Mouse (Mus musculus): Measurements from ENCODE around the gene Pkp4.

The Pkp4 gene

DNA sequence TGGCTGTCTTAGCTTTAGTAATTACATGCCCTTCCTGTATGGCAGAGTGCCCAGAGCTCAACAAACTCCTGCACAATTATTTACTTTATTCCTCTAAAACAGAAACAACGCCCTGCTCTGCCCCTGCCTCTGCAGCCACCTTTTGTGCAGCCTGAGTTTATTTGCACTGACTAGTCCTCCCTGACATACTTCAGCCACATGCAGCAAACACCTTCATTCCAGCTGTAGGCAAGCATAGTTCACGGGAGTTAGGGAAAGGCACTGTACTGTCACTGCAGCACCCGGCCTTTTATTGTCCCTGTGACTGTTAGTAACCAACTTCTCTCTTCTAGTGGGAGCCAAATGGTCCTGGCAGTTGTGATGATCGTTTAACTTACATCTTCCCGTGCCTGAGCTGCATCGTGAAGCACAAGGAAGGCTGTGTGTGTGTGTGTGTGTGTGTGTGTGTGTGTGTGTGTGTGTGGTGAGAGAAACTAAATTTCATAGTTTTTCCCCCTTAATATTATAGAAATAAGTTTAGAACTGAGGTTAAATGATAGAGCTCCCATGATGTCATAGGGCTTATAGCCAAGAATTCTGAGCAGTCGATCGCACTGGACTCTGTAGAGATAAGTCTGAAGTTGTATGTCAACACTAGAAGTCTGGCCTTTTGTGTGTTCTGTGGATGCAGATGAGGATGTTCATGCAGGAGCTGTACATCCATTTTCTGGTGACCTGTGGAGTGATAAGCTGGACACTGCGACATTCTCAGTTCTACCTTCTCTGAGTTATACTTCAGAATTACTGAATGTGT lies 59.5 kb downstream of the Pkp4 start:
- DNase-seq: no peak

DNA sequence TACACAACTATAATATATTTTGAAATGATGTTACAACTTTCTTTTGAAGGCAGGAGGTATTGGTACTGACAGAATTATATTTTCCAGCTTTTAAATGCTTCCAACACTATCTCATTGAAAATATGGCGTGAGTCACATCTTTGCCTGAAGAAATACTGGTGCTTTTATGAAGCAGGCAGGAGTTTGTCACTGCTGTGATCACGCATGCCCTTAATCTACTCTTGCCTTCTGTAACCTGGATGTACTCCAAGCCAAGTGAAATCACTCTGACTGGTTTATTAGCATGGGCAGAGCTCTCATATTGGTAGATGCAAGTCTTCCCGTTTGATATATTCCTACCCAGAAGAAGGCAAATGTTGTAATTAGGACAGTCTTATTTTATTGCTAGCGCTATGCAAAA lies 65.7 kb downstream of the Pkp4 start:
- DNase-seq: no peak

- no peak for DNase-seq
These were observed 66.4 kb downstream of the Pkp4 start for GRCm38 (mm10) chr2:59227011-59227410.

GRCm38 (mm10) chr2:59227508-59228263 lies 67.0 kb downstream of the Pkp4 start:
- DNase-seq: no peak

DNA sequence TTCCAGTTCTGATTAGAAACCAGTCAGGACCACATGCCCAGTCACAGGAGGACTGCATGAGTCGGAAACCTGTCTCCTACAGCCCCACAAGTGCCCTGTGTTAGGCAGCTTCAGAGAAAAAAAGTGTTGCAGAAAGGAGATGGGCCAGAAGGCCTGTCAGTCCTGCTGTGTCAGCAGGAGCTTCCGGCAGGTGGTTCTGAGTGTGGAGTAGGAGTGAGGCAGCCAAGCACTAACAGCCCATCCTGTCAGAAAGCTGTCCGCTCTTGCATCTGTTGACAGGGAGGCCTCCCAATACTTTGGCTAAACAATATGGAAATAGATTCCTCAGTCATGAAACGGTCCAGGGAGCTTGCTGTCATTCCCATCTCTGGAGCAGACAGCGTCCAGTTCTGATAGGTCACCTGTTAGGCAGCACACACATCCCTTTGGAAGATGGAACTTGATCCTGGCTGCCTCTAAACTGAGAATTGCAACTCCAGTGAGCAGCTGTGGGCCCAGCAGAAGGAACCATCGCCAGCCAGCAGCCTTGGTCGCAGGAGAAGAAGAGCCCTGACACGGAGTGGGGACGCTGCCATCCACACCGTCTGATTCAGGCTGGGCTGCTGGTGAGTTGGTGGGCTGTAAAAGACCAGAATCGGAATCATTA lies 68.7 kb downstream of the Pkp4 start:
- DNase-seq: no peak

GRCm38 (mm10) chr2:59230656-59231055 lies 70.0 kb downstream of the Pkp4 start:
- DNase-seq: no peak

GRCm38 (mm10) chr2:59231514-59231913 lies 70.9 kb downstream of the Pkp4 start:
- DNase-seq: no peak

- no peak for DNase-seq
These were observed 72.8 kb downstream of the Pkp4 start for GRCm38 (mm10) chr2:59233294-59233923.

GRCm38 (mm10) chr2:59233936-59234335 lies 73.3 kb downstream of the Pkp4 start:
- no peak for DNase-seq

GRCm38 (mm10) chr2:59234537-59234936 lies 73.9 kb downstream of the Pkp4 start:
- no peak for DNase-seq

DNA sequence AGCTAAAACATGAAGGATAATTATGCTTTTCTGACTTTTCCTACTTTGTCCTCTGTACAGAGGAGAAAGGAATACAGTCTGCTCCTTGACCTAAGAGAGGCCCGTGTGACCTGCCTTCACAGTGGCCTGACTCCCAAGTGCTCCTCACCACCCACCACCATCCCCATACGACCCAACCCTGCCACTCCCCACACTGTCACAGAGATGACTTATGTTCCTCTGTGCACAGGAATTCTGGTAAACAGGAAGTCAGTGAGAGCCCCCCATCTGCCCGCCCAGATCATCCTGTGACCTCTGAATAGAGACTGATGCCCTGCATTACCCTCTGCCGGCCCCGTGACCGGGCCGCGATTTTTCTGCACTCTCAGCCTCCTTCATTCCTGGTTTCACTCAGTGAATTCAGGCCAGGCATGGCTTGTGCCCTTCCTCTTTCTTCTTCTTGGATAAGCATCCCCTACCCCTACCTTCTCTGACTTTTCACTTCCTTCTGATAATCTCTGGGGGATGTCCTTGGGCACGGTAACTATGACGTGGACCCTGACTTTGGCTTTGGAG lies 79.3 kb downstream of the Pkp4 start:
- no peak for DNase-seq

- no peak for DNase-seq
These were observed 81.5 kb downstream of the Pkp4 start for GRCm38 (mm10) chr2:59242117-59242516.

DNA sequence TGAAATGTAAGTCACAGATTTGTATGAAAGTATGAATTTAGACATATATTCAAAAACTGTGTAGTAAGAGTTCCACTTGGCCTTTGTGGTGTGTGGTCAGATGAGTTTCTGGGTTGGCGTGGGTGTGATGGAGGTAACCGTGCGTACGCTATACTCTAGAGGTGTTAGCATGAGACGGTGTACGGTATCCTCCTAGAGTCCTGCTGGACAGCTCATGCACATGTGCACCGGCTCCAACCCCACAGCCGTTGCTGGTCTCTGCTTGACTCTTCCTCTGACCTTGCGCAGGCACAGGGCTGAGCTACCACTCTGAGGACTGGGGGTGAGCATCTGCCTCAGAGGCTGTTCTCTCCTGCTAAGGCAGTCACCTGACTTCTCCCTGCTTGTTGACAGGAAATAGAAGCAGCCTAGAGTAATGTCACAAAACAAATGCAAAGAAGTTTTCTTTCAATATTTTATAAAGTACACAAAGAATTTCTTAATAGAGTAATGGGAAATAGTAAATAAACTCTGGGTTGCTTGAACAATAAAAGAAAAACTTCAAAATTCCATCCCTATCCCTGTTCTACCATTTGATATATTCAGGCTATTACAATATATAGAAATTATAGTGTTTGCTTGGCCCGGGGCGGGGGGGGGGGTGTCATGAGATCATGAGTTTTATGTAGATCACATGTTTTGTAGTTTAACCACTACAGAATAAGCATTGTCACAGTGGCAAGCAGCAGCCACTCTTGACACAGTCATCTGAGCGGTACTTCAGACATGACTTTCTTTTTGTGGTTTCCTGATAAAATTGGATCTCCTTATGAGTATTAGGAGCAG lies 83.8 kb downstream of the Pkp4 start:
- DNase-seq: no peak

DNA sequence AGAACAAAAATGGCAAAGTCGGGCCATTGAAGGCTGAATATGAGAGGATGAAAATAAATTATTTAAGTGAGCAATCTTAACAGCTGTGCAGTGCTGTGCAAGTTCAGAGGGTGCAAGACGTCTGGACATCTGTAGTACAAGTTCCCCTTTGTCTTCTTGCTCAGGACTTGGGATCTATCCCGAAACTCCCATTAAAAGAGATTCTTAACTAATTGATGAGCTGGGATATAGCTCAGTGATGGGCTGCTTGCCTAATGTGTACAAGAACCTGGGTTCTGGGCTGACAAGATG lies 84.4 kb downstream of the Pkp4 start:
- DNase-seq: no peak

DNA sequence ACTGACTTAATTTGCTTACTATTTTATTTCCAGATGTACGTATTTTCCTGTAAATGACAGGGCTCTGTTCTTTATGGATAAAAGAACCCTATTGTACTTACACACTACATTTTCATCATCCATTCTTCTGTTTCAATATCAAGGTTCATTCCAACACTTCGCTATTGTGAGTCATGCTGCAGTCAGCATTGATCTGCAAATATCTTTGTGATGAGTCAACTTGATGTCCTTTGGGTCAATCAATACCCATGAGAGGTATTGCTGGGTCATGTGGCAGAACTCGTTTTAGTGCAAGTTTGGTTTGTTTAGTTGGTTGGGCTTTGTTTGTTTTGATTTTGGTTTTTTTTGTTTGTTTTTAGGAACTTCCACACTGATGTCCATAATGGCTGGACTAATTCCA lies 88.2 kb downstream of the Pkp4 start:
- DNase-seq: no peak

DNA sequence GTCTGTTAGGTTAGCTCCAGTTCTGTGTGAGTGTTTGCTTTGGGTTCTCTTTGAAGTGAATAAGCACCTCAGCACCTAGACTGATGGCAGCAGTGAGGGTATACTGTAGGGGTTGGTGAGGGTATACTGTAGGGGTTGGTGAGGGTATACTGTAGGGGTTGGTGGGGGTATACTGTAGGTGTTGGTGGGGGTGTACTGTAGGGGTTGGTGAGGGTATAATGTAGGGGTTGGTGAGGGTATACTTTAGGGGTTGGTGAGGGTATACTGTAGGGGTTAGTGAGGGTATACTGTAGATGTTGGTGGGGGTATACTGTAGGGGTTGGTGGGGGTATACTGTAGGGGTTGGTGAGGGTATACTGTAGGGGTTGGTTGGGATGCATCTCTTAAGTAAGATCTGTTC lies 92.2 kb downstream of the Pkp4 start:
- no peak for DNase-seq

GRCm38 (mm10) chr2:59253435-59253834 lies 92.8 kb downstream of the Pkp4 start:
- DNase-seq: no peak

- peak; percentile 36 for DNase-seq
These were observed 98.2 kb downstream of the Pkp4 start for GRCm38 (mm10) chr2:59258821-59259231.

GRCm38 (mm10) chr2:59259346-59259745 lies 98.7 kb downstream of the Pkp4 start:
- no peak for DNase-seq

DNA sequence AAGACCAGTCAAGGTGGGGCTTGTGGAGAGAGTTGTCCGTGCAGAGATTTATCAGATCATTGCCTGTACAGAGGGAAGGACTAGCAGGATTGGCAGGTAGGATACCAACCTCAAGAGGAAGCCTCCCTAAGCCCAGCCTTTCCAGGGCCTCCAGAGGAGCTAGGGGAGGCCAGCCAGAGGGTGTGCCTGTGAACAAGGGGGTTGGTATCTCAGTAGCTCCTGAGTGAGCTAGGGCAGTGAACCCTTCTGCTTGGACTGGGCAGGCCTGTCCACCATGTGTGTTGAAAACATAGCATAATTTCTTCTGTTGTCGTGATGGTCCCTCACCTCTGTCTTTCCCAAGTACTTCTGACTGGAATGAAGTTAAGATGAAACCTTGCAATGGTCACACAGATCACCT lies 100.6 kb downstream of the Pkp4 start:
- DNase-seq: no peak

- DNase-seq: no peak
These were observed 105.8 kb downstream of the Pkp4 start for GRCm38 (mm10) chr2:59266428-59266827.

DNA sequence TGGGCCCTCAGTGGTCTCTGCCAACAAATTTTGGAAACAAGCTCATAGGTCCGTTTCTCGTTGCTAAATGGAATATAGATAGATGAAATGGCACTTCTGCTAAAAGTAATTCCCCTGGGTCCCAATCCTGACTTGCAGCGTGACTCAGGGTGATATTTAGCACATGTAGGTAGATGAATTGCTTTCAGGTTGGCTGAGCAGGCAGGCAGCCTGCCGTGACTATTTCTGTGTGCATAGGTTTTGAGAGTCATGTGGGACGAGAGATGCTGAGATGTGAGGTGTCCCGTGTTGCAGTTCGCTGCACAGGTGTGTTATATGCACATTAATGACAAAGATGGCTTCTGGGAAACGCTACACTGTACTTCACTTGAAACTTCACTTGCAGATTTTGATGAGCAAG lies 111.2 kb downstream of the Pkp4 start:
- DNase-seq: peak; percentile 18
